In the genomic region with DNA sequence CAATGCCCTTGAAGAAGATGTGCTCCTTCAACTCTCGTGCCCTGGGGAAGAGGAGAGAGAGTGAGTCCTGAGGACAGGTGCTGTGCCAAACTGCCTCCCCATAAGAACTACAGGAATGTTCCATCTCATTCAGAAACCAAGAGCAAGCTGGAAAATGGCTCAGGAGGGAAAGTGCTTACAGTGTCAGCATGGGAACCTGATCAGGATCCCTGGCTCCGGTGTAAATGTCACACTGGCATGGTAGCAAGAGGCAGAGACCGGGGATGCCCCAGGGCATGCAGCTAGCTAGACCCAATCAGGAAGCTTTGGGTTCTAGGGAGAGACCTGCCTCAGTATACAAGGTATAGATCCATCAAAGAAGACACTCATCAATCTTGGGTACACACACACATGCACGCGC, we compare ENCODE assay signal across 21 mouse cellular contexts. TPM values are rescaled to one million over a fixed set of nuclear protein-coding genes. Genes with fewer than 3 reads are reported as not detected.
"Had no signal": no experiment of that assay in that cellular context is flagged by ENCODE, and none has a peak within 500 bp of the region (broad histone marks: within the 10 kb centered on the region; RNA-seq: fewer than 3 reads in every experiment).

No protein-coding gene starts in this region.

- H3K36me3 ChIP-seq: midbrain, embryonic 10.5 days; midbrain, embryonic 12.5 days; stomach, embryonic 15.5 days had no signal

- H3K27me3 ChIP-seq: midbrain, embryonic 12.5 days; neural tube, embryonic 13.5 days; neural tube, embryonic 15.5 days; stomach, embryonic 15.5 days had no signal

- ATAC-seq: midbrain, embryonic 16.5 days had no signal

- DNase-seq: lung, adult 18-20 months; lung, embryonic 14.5 days; lung, postnatal 10 days; lung, postnatal 4 days; midbrain, embryonic 14.5 days; retina, postnatal 1 day; right cerebral cortex, adult 18-20 months; right cerebral cortex, postnatal 25 days; right cerebral cortex, postnatal 4 days; thymus, adult 2 months; thymus, postnatal 25 days; thymus, postnatal 4 days had no signal

- H3K27ac ChIP-seq: midbrain, embryonic 10.5 days; midbrain, embryonic 12.5 days; neural tube, embryonic 13.5 days; neural tube, embryonic 15.5 days; stomach, embryonic 15.5 days; stomach, postnatal 0 days had no signal

- H3K9ac ChIP-seq: lung, embryonic 14.5 days; midbrain, embryonic 12.5 days; neural tube, embryonic 13.5 days; neural tube, embryonic 15.5 days; stomach, embryonic 15.5 days had no signal

- H3K4me2 ChIP-seq: lung, embryonic 14.5 days; midbrain, embryonic 12.5 days; neural tube, embryonic 13.5 days; neural tube, embryonic 15.5 days; stomach, embryonic 15.5 days had no signal

- H3K9me3 ChIP-seq: midbrain, embryonic 10.5 days; midbrain, embryonic 12.5 days; neural tube, embryonic 13.5 days; neural tube, embryonic 15.5 days; stomach, embryonic 15.5 days had no signal

- H3K4me3 ChIP-seq: midbrain, embryonic 10.5 days; midbrain, embryonic 12.5 days; myocyte; neural tube, embryonic 13.5 days; neural tube, embryonic 15.5 days; stomach, embryonic 15.5 days had no signal

RNA-seq across cellular contexts. Expression of a gene that starts 29.3 kb away (rescaled TPM):
- total RNA-seq: megakaryocyte-erythroid progenitor cell, adult 5-6 weeks had no signal
